Mouse (Mus musculus) erythroblast, embryonic 14.5 days (primary cell): ENCODE measurements around the gene Gm21954.

Source experiments
- GATA1 ChIP-seq: IDR thresholded peaks from 2 replicates; pipeline ENCODE4 v1.6.1; 2012; ENCODE audit warnings: low read length, inconsistent platforms, mixed read lengths
- TAL1 ChIP-seq: IDR thresholded peaks from 3 replicates; pipeline ENCODE4 v1.6.1; 2012; ENCODE audit warnings: low read length, inconsistent platforms, mixed read lengths

- TF ChIP-seq TAL1, result no peak
- TF ChIP-seq GATA1, result no peak
These were observed 28.7 kb downstream of the Gm21954 start for GRCm38 (mm10) chr3:55443271-55443670.
